Mouse (Mus musculus): ENCODE data around the gene Mroh2a.

Gene Mroh2a

GRCm38 (mm10) chr1:88234646-88235045 is 7.9 kb downstream of the Mroh2a start:
- no peak for DNase-seq (ENCODE audit: extremely low read depth, insufficient read length, low spot score)

- DNase-seq (ENCODE audit: extremely low read depth, insufficient read length, low spot score): no peak
Measured at GRCm38 (mm10) chr1:88235046-88235893, 8.5 kb downstream of the Mroh2a start.

GRCm38 (mm10) chr1:88235894-88236415 is 9.2 kb downstream of the Mroh2a start:
- DNase-seq (ENCODE audit: extremely low read depth, insufficient read length, low spot score): no peak

- DNase-seq (ENCODE audit: extremely low read depth, insufficient read length, low spot score): no peak
Measured at GRCm38 (mm10) chr1:88237311-88237710, 10.5 kb downstream of the Mroh2a start.

GRCm38 (mm10) chr1:88238771-88239170 is 12.0 kb downstream of the Mroh2a start:
- DNase-seq (ENCODE audit: extremely low read depth, insufficient read length, low spot score): no peak

- no peak for DNase-seq (ENCODE audit: extremely low read depth, insufficient read length, low spot score)
Measured at GRCm38 (mm10) chr1:88240072-88240471, 13.3 kb downstream of the Mroh2a start.

GRCm38 (mm10) chr1:88240579-88240978 is 13.8 kb downstream of the Mroh2a start:
- no peak for DNase-seq (ENCODE audit: extremely low read depth, insufficient read length, low spot score)

- DNase-seq (ENCODE audit: extremely low read depth, insufficient read length, low spot score): no peak
Measured at GRCm38 (mm10) chr1:88243861-88244260, 17.1 kb downstream of the Mroh2a start.

- DNase-seq (ENCODE audit: extremely low read depth, insufficient read length, low spot score): no peak
Measured at GRCm38 (mm10) chr1:88245881-88246280, 19.1 kb downstream of the Mroh2a start.

- no peak for DNase-seq (ENCODE audit: extremely low read depth, insufficient read length, low spot score)
Measured at GRCm38 (mm10) chr1:88246386-88246785, 19.6 kb downstream of the Mroh2a start.

- no peak for DNase-seq (ENCODE audit: extremely low read depth, insufficient read length, low spot score)
Measured at GRCm38 (mm10) chr1:88247660-88248059, 20.9 kb downstream of the Mroh2a start.

- no peak for DNase-seq (ENCODE audit: extremely low read depth, insufficient read length, low spot score)
Measured at GRCm38 (mm10) chr1:88248658-88249057, 21.9 kb downstream of the Mroh2a start.

- DNase-seq (ENCODE audit: extremely low read depth, insufficient read length, low spot score): no peak
Measured at GRCm38 (mm10) chr1:88249596-88249995, 22.8 kb downstream of the Mroh2a start.

GRCm38 (mm10) chr1:88250023-88250422 is 23.2 kb downstream of the Mroh2a start:
- no peak for DNase-seq (ENCODE audit: extremely low read depth, insufficient read length, low spot score)

- no peak for DNase-seq (ENCODE audit: extremely low read depth, insufficient read length, low spot score)
Measured at GRCm38 (mm10) chr1:88253106-88253505, 26.3 kb downstream of the Mroh2a start.

- no peak for DNase-seq (ENCODE audit: extremely low read depth, insufficient read length, low spot score)
Measured at GRCm38 (mm10) chr1:88253540-88253939, 26.8 kb downstream of the Mroh2a start.

- DNase-seq (ENCODE audit: extremely low read depth, insufficient read length, low spot score): no peak
Measured at GRCm38 (mm10) chr1:88254793-88255465, 28.1 kb downstream of the Mroh2a start.

- no peak for DNase-seq (ENCODE audit: extremely low read depth, insufficient read length, low spot score)
Measured at GRCm38 (mm10) chr1:88255466-88255857, 28.7 kb downstream of the Mroh2a start.

GRCm38 (mm10) chr1:88255989-88256754 is 29.4 kb downstream of the Mroh2a start:
- no peak for DNase-seq (ENCODE audit: extremely low read depth, insufficient read length, low spot score)

GRCm38 (mm10) chr1:88256886-88257663 is 30.3 kb downstream of the Mroh2a start:
- DNase-seq (ENCODE audit: extremely low read depth, insufficient read length, low spot score): no peak
